Mouse (Mus musculus) retina, postnatal 7 days (tissue): ENCODE measurements at regions not wholly inside any gene's neighbourhood (a gene's known extent, or its start where the extent isn't known, plus 50 kb on each side); places are given as distances from the start of the nearest gene placed in this dataset.

Source experiments
- DNase-seq: peaks from one replicate; pipeline ENCODE4 v3.0.0-alpha.2; 2012; ENCODE audit warnings: low read depth, low spot score

GRCm38 (mm10) chr4:67646090-67646489 is 818.7 kb downstream of the Tlr4 start:
- no peak for DNase-seq

- DNase-seq, result no peak
Observed at GRCm38 (mm10) chr4:67662122-67662521, 834.7 kb downstream of the Tlr4 start.

- no peak for DNase-seq
Observed at GRCm38 (mm10) chr4:67673961-67674360, 846.6 kb downstream of the Tlr4 start.

- DNase-seq, result no peak
Observed at GRCm38 (mm10) chr4:67677589-67677988, 850.2 kb downstream of the Tlr4 start.

GRCm38 (mm10) chr4:67698438-67698837 is 871.1 kb downstream of the Tlr4 start:
- no peak for DNase-seq
